ENCODE assay signal across 15 mouse cellular contexts in genomic region chr6:89084437-89084836, GRCm38 (mm10).
DNase-seq lines count a peak whose midpoint lies in the region; ATAC-seq and TF ChIP-seq lines count a peak whose summit lies in the region.
"Had no signal": no experiment of that assay in that cellular context is flagged by ENCODE, and none has a peak within 500 bp of the region (broad histone marks: within the 10 kb centered on the region; RNA-seq: fewer than 3 reads in every experiment).

No protein-coding gene starts in this region.

- no peak overlapping the region for H3K9ac ChIP-seq in liver, embryonic 14.5 days (replicated peaks)
- no peak overlapping the region for H3K9ac ChIP-seq in liver, embryonic 11.5 days (ENCODE audit: low read depth, low read length)
- H3K9ac ChIP-seq: embryonic facial prominence, embryonic 13.5 days; heart, embryonic 15.5 days; hindbrain, embryonic 14.5 days had no signal

- intact Hi-C loops in gastrocnemius, adult 2 months (cut with DNase I), result no loop called here

- no peaks in the 10 kb centered on the region for H3K36me3 ChIP-seq in liver, embryonic 14.5 days (replicated peaks; ENCODE audit: control insufficient read depth, insufficient read depth, low read depth)
- no peaks in the 10 kb centered on the region for H3K36me3 ChIP-seq in liver, embryonic 11.5 days (ENCODE audit: control insufficient read depth, insufficient read depth, low read length)
- H3K36me3 ChIP-seq: embryonic facial prominence, embryonic 13.5 days; forebrain, embryonic 10.5 days; heart, embryonic 15.5 days had no signal

- DNase-seq in gastrocnemius, adult 2 months, result no peak
- DNase-seq in gastrocnemius, adult 18-20 months (ENCODE audit: low spot score), result no peak
- DNase-seq in liver, embryonic 14.5 days (ENCODE audit: low read depth in 3 of 3, low spot score in 3 of 3), result no peak
- no peak for DNase-seq in liver, embryonic 11.5 days (ENCODE audit: low spot score)
- DNase-seq in 416B (ENCODE audit: low read depth) (peak; percentile 7), R1 (ENCODE audit: low read depth, low spot score) (peak; percentile 63)
- no peak for DNase-seq in adrenal gland, adult 8-10 months
- no peak for DNase-seq in testis, postnatal 14 days (ENCODE audit: low spot score)
- DNase-seq: adrenal gland, postnatal 25 days; left cerebral cortex, postnatal 4 days; lung, adult 2 months had no signal

- no peak overlapping the region for H3K27ac ChIP-seq in gastrocnemius, adult 2 months
- H3K27ac ChIP-seq in liver, embryonic 14.5 days, result no peak overlapping the region
- no peak overlapping the region for H3K27ac ChIP-seq in liver, embryonic 11.5 days (ENCODE audit: low read depth, low read length)
- H3K27ac ChIP-seq: embryonic facial prominence, embryonic 13.5 days; forebrain, embryonic 10.5 days; heart, embryonic 15.5 days; hindbrain, embryonic 14.5 days had no signal

- H3K4me2 ChIP-seq in liver, embryonic 14.5 days (ENCODE audit: low read depth), result no peak overlapping the region
- H3K4me2 ChIP-seq in liver, embryonic 11.5 days, result no peak overlapping the region
- H3K4me2 ChIP-seq: embryonic facial prominence, embryonic 13.5 days; heart, embryonic 15.5 days; hindbrain, embryonic 14.5 days had no signal

- no peak overlapping the region for H3K4me3 ChIP-seq in gastrocnemius, adult 2 months
- H3K4me3 ChIP-seq in liver, embryonic 14.5 days (ENCODE audit: insufficient read depth in 1 of 2, low read depth in 2 of 2, low read length in 2 of 2), result no peak overlapping the region
- no peak overlapping the region for H3K4me3 ChIP-seq in liver, embryonic 11.5 days (ENCODE audit: low read depth, low read length)
- H3K4me3 ChIP-seq: embryonic facial prominence, embryonic 13.5 days; forebrain, embryonic 10.5 days; heart, embryonic 15.5 days had no signal

- H3K4me1 ChIP-seq in liver, embryonic 14.5 days (replicated peaks; ENCODE audit: control insufficient read depth in 2 of 2, insufficient read depth in 2 of 2, low read length in 1 of 2), result no peaks in the 10 kb centered on the region
- no peaks in the 10 kb centered on the region for H3K4me1 ChIP-seq in liver, embryonic 11.5 days (replicated peaks; ENCODE audit: control insufficient read depth, insufficient read depth, low read length)
- H3K4me1 ChIP-seq: embryonic facial prominence, embryonic 13.5 days; heart, embryonic 15.5 days had no signal

- no peak for ATAC-seq in liver, embryonic 14.5 days (ENCODE audit: insufficient read depth)
- ATAC-seq in liver, embryonic 11.5 days (replicated peaks; ENCODE audit: low FRiP score), result no peak

- H3K27me3 ChIP-seq in liver, embryonic 14.5 days (ENCODE audit: control insufficient read depth, insufficient read depth, low read length), result no peaks in the 10 kb centered on the region
- H3K27me3 ChIP-seq in liver, embryonic 11.5 days (replicated peaks; ENCODE audit: control insufficient read depth, insufficient read depth, low read length), result no peaks in the 10 kb centered on the region
- H3K27me3 ChIP-seq: embryonic facial prominence, embryonic 13.5 days; heart, embryonic 15.5 days had no signal

- TF ChIP-seq CTCF in gastrocnemius, adult 2 months (IDR thresholded peaks at IDR 0.05), result peak; percentile 38; the same call in 1 of the 2 replicates
- peak; percentile 40; the same call in 1 of the 2 replicates for TF ChIP-seq CTCF in liver, embryonic 14.5 days (IDR thresholded peaks at IDR 0.05; ENCODE audit: low read depth)

- H3K9me3 ChIP-seq in liver, embryonic 14.5 days (ENCODE audit: control insufficient read depth, low read length), result no peaks in the 10 kb centered on the region
- no peaks in the 10 kb centered on the region for H3K9me3 ChIP-seq in liver, embryonic 11.5 days (ENCODE audit: control insufficient read depth, low read length)
- H3K9me3 ChIP-seq: embryonic facial prominence, embryonic 13.5 days; heart, embryonic 15.5 days had no signal

- WGBS in liver, embryonic 14.5 days (ENCODE audit: insufficient replicate concordance), result 63% methylated on average over 3 of the region's 3 CpGs
- 84% methylated on average over 3 of the region's 3 CpGs for WGBS in liver, embryonic 11.5 days

- TF ChIP-seq EP300 in liver, embryonic 14.5 days (IDR thresholded peaks at IDR 0.05; ENCODE audit: low read depth), result no peak

Comparison
In these comparisons a context has a peak if more than half of its experiments do, and no peak if none do; other contexts are left out.
1. DNase-seq: peak in 416B (single experiment) and R1 (single experiment); none in gastrocnemius, adult 2 months (single experiment), gastrocnemius, adult 18-20 months (single experiment), liver, embryonic 14.5 days (0 of 3), liver, embryonic 11.5 days (single experiment), adrenal gland, adult 8-10 months (single experiment) and testis, postnatal 14 days (single experiment).